Mouse (Mus musculus) neural tube, embryonic 11.5 days (tissue): Measurements from ENCODE around the gene Sim1. TPM values are rescaled to one million over a fixed set of nuclear protein-coding genes. Genes with fewer than 3 reads are reported as not detected.

ENCODE experiments used
- ATAC-seq: fragments of 200-750 bp; cut with Nextera tagmentation; 2 replicates; pipeline ENCODE4 v1.8.0; 2017; ENCODE audit warnings: moderate number of reproducible peaks, mild to moderate bottlenecking, moderate TSS enrichment, moderate library complexity; ENCODE audit not compliant: insufficient read depth, low FRiP score, low TSS enrichment
- DNase-seq: peaks from one replicate; pipeline ENCODE4 v3.0.0-alpha.2; 2015; ENCODE audit warnings: low spot score
- H3K27ac ChIP-seq: fragments of 300-500 bp; sonication (generic); 2 replicates; pipeline ENCODE4 v1.5.1; 2014; ENCODE audit warnings: low read depth, mild to moderate bottlenecking, low read length
- H3K27me3 ChIP-seq: fragments of 300-500 bp; sonication (generic); 2 replicates; pipeline ENCODE4 v1.6.1; 2014; ENCODE audit warnings: mild to moderate bottlenecking, low read length, mixed read lengths; ENCODE audit not compliant: control insufficient read depth, insufficient read depth
- H3K36me3 ChIP-seq: fragments of 300-500 bp; sonication (generic); 2 replicates; pipeline ENCODE4 v1.6.1; 2014; ENCODE audit warnings: mild to moderate bottlenecking, low read length, moderate library complexity, mixed read lengths; ENCODE audit not compliant: control insufficient read depth, insufficient read depth
- H3K4me1 ChIP-seq: fragments of 300-500 bp; sonication (generic); 2 replicates; pipeline ENCODE4 v1.6.1; 2014; ENCODE audit warnings: low read length, mixed read lengths; ENCODE audit not compliant: control insufficient read depth, insufficient read depth
- H3K4me2 ChIP-seq: fragments of 300-500 bp; sonication (generic); 2 replicates; pipeline ENCODE4 v1.6.1; 2014; ENCODE audit warnings: low read depth, mild to moderate bottlenecking, moderate library complexity
- H3K4me3 ChIP-seq: fragments of 300-500 bp; sonication (generic); 2 replicates; pipeline ENCODE4 v1.5.1; 2014; ENCODE audit warnings: low read depth, low read length
- H3K9ac ChIP-seq: fragments of 300-500 bp; sonication (generic); 2 replicates; pipeline ENCODE4 v1.6.1; 2014; ENCODE audit warnings: mild to moderate bottlenecking, low read length
- H3K9me3 ChIP-seq: fragments of 300-500 bp; sonication (generic); 2 replicates; pipeline ENCODE4 v1.6.1; 2016; ENCODE audit warnings: low read length; ENCODE audit not compliant: control insufficient read depth
- whole genome bisulfite sequencing: fragments of 180-500 bp; shearing (Covaris S2); extraction: QIAGEN DNeasy Blood & Tissue Kit; methylation state at CpG from one replicate; pipeline ENCODE4 v1.1.7; 2014; 5-methylcytosine and 5-hydroxymethylcytosine counted together
- polyA plus RNA-seq: library from polyadenylated mRNA; unstranded; fragments of >200 nt; fragmentation: Nextera tagmentation; extraction: Ambion mirVana; gene quantifications from 2 replicates; pipeline ENCODE4 v1.2.1, GENCODE M21; 2014

The Sim1 gene
- polyA plus RNA-seq, 1 experiment from 2014 or later = 3.4 TPM

- peak; percentile 63 for DNase-seq
- no peak for ATAC-seq
- WGBS = 0% methylated on average over 15 of the region's 15 CpGs
These were observed 1.7 kb upstream of the Sim1 start for GRCm38 (mm10) chr10:50892751-50893320.

GRCm38 (mm10) chr10:50893546-50893945, 1.0 kb upstream of the Sim1 start:
- H3K4me2 ChIP-seq = peak overlapping the region; percentile 77; the same call in 1 of the 2 replicates
- H3K9ac ChIP-seq = no peak overlapping the region

More at GRCm38 (mm10) chr10:50892751-50893320, 1.7 kb upstream of the Sim1 start:
- no peak overlapping the region for H3K4me3 ChIP-seq
- H3K27me3 ChIP-seq = peaks cover 85% of the 10 kb centered on the region
- H3K4me2 ChIP-seq = no peak overlapping the region; the same call in 1 of the 2 replicates
- no peak overlapping the region for H3K9ac ChIP-seq
- H3K36me3 ChIP-seq = no peaks in the 10 kb centered on the region
- peaks cover 8% of the 10 kb centered on the region for H3K4me1 ChIP-seq
- no peak overlapping the region for H3K27ac ChIP-seq
- no peaks in the 10 kb centered on the region for H3K9me3 ChIP-seq

GRCm38 (mm10) chr10:50895091-50895790, 687 bp downstream of the Sim1 start:
- H3K27me3 ChIP-seq = peaks cover 89% of the 10 kb centered on the region
- peaks cover 8% of the 10 kb centered on the region for H3K4me1 ChIP-seq
- DNase-seq (peak; percentile 51), ATAC-seq (peak; percentile 24)
- H3K27ac ChIP-seq = no peak overlapping the region
- under 1% methylated on average over 43 of the region's 44 CpGs for WGBS
- H3K9me3 ChIP-seq = no peaks in the 10 kb centered on the region
- H3K4me3 ChIP-seq = peak overlapping the region; percentile 40
- H3K9ac ChIP-seq = no peak overlapping the region
- no peaks in the 10 kb centered on the region for H3K36me3 ChIP-seq
- peak overlapping the region; percentile 77 for H3K4me2 ChIP-seq

More at GRCm38 (mm10) chr10:50893546-50893945, 1.0 kb upstream of the Sim1 start:
- H3K27ac ChIP-seq = no peak overlapping the region
- no peaks in the 10 kb centered on the region for H3K36me3 ChIP-seq
- no peak overlapping the region for H3K4me3 ChIP-seq
- peaks cover 91% of the 10 kb centered on the region for H3K27me3 ChIP-seq
- ATAC-seq (no peak), DNase-seq (no peak)
- 1% methylated on average over 10 of the region's 10 CpGs for WGBS
- H3K9me3 ChIP-seq = no peaks in the 10 kb centered on the region
- peaks cover 8% of the 10 kb centered on the region for H3K4me1 ChIP-seq

- ATAC-seq (no peak), DNase-seq (peak; percentile 30)
- H3K9me3 ChIP-seq = no peaks in the 10 kb centered on the region
- H3K36me3 ChIP-seq = no peaks in the 10 kb centered on the region
- no peak overlapping the region for H3K4me2 ChIP-seq
- 2% methylated on average over 21 of the region's 21 CpGs for whole genome bisulfite sequencing
- peaks cover 9% of the 10 kb centered on the region for H3K4me1 ChIP-seq
- peaks cover 89% of the 10 kb centered on the region for H3K27me3 ChIP-seq
- peak overlapping the region; percentile 40; the same call in 1 of the 2 replicates for H3K4me3 ChIP-seq
- H3K9ac ChIP-seq = no peak overlapping the region
- H3K27ac ChIP-seq = no peak overlapping the region
These were observed 1.6 kb downstream of the Sim1 start for GRCm38 (mm10) chr10:50895881-50896766.

- ATAC-seq = no peak
- no peak for DNase-seq
- no peaks in the 10 kb centered on the region for H3K9me3 ChIP-seq
- 5% methylated on average over 3 of the region's 3 CpGs for WGBS
- peaks cover 89% of the 10 kb centered on the region for H3K27me3 ChIP-seq
- H3K4me3 ChIP-seq = no peak overlapping the region
- H3K4me2 ChIP-seq = no peak overlapping the region
- H3K9ac ChIP-seq = no peak overlapping the region
- no peaks in the 10 kb centered on the region for H3K36me3 ChIP-seq
- no peak overlapping the region for H3K27ac ChIP-seq
- H3K4me1 ChIP-seq = peaks cover 10% of the 10 kb centered on the region
These were observed 2.3 kb downstream of the Sim1 start for GRCm38 (mm10) chr10:50896767-50897390.

GRCm38 (mm10) chr10:50897530-50898471, 3.2 kb downstream of the Sim1 start:
- Histone ChIP-seq H3K9ac (no peak overlapping the region), H3K4me1 (peaks cover 6% of the 10 kb centered on the region), H3K4me2 (peak overlapping the region; percentile 19; the same call in 1 of the 2 replicates), H3K27ac (no peak overlapping the region), H3K36me3 (no peaks in the 10 kb centered on the region), H3K27me3 (peaks cover 89% of the 10 kb centered on the region), H3K9me3 (no peaks in the 10 kb centered on the region), H3K4me3 (0 out of 2 replicates have a peak overlapping the region, but pooled peaks have one; percentile 8)
- DNase-seq = peak; percentile 62
- under 1% methylated on average over 32 of the region's 32 CpGs for WGBS
- ATAC-seq = no peak

GRCm38 (mm10) chr10:50898621-50899020, 4.1 kb downstream of the Sim1 start:
- H3K9ac ChIP-seq = no peak overlapping the region
- no peaks in the 10 kb centered on the region for H3K9me3 ChIP-seq
- peaks cover 6% of the 10 kb centered on the region for H3K4me1 ChIP-seq
- WGBS = 16% methylated on average over 2 of the region's 2 CpGs
- H3K27me3 ChIP-seq = peaks cover 87% of the 10 kb centered on the region
- H3K4me2 ChIP-seq = no peak overlapping the region
- ATAC-seq = no peak
- no peak overlapping the region for H3K4me3 ChIP-seq
- H3K36me3 ChIP-seq = no peaks in the 10 kb centered on the region
- H3K27ac ChIP-seq = no peak overlapping the region
- DNase-seq = no peak
